Mouse (Mus musculus): ENCODE measurements around the gene Clrn3. TPM values are rescaled to one million over a fixed set of nuclear protein-coding genes. Genes with fewer than 3 reads are reported as not detected.
A peak's percentile ranks its signal among the peaks of the same experiment; 100 is the strongest.

The Clrn3 gene
- polyA plus RNA-seq, 1 experiment from 2014 or later: not detected

DNA sequence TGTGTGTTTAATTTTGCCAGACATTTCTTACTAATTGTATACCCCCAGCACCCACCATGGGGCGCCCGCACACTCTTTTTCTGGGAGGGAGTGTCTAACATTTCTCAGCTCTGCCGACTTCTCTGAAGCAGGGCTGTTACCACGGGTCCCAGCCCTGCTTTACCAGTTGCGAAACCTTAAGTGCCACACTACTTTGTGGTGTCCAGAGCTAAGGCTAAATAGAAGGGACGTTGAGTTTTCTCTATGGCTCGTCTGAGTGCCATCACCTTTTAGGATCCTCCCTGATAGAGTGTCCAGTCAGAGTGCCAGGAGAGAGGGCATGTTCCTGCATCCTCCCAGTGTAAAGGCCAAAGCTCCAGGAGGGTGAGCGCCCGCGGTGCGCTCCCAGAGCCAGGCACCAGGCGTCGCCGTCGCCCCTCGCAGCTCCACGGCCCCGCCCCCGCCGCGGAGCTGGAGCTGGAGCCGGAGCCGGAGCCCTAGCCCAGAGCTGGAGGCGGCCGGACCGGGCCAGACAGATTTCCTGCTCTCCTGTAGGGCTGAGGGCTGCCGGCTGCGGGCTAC, 9.0 kb upstream of the Clrn3 start, which contains the start of gene Ptpre:
TSS of gene Ptpre (plus strand) at position 141 of the 561 bp plus-strand sequence.
- no peaks in the 10 kb centered on the region for H3K36me3 ChIP-seq (ENCODE audit: insufficient read depth)
- peak; percentile 97 for ATAC-seq (ENCODE audit: insufficient read depth)
- peak; percentile 48 for TF ChIP-seq CTCF (IDR thresholded peaks at IDR 0.05; ENCODE audit: low read depth)
- peak within 1 kb of the TSS; percentile 98 for H3K4me2 ChIP-seq
- H3K4me3 ChIP-seq (ENCODE audit: low read depth, low read length): peak within 1 kb of the TSS; percentile 56
- no peaks in the 10 kb centered on the region for H3K4me1 ChIP-seq (ENCODE audit: insufficient read depth)
- H3K9ac ChIP-seq: peak within 1 kb of the TSS; percentile 56
- 3% methylated on average over 28 of the region's 28 CpGs for WGBS
- H3K27me3 ChIP-seq (ENCODE audit: insufficient read depth, low read length): peaks cover 12% of the 10 kb centered on the region
- H3K27ac ChIP-seq (ENCODE audit: low read depth): no peak within 1 kb of the TSS
- peak; percentile 92 for DNase-seq
- H3K9me3 ChIP-seq (ENCODE audit: low read depth, low read length): no peaks in the 10 kb centered on the region

DNA sequence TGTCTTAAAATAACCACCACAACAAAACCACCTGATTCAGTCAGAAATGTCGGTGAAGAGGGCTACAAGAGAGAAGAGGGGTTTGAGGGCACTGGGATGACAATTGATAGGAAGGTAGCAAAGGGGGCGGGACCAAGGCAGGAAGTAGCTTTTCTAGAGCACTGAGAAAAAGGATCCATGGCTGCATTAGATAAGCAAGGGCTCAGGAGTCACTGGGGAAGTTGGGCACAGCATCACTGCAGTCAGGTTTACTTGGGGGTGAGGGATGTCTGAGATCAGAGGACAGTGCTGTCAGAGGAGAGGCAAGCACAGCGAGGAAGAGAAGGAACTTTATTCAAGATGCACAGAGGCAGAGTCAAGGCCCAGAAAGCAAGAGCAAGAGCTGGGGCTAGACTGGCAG, 7.5 kb upstream of the Clrn3 start:
- Histone ChIP-seq H3K36me3 (ENCODE audit: insufficient read depth) (no peaks in the 10 kb centered on the region), H3K9ac (no peak overlapping the region), H3K4me2 (no peak overlapping the region), H3K4me3 (ENCODE audit: low read depth, low read length) (no peak overlapping the region), H3K27me3 (ENCODE audit: insufficient read depth, low read length) (peaks cover 12% of the 10 kb centered on the region), H3K27ac (ENCODE audit: low read depth) (no peak overlapping the region), H3K4me1 (ENCODE audit: insufficient read depth) (no peaks in the 10 kb centered on the region), H3K9me3 (ENCODE audit: low read depth, low read length) (no peaks in the 10 kb centered on the region)
- no peak for TF ChIP-seq CTCF (IDR thresholded peaks at IDR 0.05; ENCODE audit: low read depth)
- DNase-seq: no peak
- 68% methylated on average over 3 of the region's 3 CpGs for WGBS
- ATAC-seq (ENCODE audit: insufficient read depth): no peak

DNA sequence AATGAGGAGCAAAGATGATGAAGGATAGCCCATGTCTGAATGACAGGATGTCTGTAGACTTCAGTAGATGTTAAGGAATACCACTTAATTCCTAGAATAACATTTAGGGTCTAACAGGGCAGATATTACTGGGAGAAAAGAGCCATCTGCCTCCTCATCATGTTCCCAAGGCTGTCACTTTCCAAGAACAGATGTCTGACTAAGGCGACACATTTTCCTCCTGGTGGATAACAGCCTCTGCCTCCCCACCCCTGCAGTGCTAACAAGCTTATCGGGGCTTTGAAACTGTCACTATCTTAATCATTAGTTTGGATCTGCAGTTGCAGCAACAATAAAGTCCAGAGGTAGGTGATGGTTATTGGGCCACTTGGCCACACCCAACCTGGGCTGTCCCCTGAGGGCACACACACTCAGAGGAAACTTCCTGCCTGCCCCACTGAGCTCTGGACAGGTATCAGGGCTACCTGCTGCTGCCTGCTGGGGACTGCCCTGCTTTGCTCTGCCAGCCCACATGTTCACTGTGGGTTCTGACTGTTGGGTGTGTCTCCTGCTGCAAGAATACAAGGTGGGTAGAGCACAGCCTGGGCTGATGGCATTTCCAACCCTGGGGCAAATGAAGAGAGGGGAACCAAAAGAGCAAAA, 6.2 kb upstream of the Clrn3 start:
- Histone ChIP-seq H3K36me3 (ENCODE audit: insufficient read depth) (no peaks in the 10 kb centered on the region), H3K9me3 (ENCODE audit: low read depth, low read length) (no peaks in the 10 kb centered on the region), H3K27me3 (ENCODE audit: insufficient read depth, low read length) (peaks cover 12% of the 10 kb centered on the region), H3K9ac (no peak overlapping the region), H3K4me3 (ENCODE audit: low read depth, low read length) (no peak overlapping the region), H3K27ac (ENCODE audit: low read depth) (no peak overlapping the region), H3K4me2 (no peak overlapping the region), H3K4me1 (ENCODE audit: insufficient read depth) (no peaks in the 10 kb centered on the region)
- 34% methylated on average over 2 of the region's 2 CpGs for WGBS
- no peak for TF ChIP-seq CTCF (IDR thresholded peaks at IDR 0.05; ENCODE audit: low read depth)
- ATAC-seq (ENCODE audit: insufficient read depth): no peak
- no peak for DNase-seq

DNA sequence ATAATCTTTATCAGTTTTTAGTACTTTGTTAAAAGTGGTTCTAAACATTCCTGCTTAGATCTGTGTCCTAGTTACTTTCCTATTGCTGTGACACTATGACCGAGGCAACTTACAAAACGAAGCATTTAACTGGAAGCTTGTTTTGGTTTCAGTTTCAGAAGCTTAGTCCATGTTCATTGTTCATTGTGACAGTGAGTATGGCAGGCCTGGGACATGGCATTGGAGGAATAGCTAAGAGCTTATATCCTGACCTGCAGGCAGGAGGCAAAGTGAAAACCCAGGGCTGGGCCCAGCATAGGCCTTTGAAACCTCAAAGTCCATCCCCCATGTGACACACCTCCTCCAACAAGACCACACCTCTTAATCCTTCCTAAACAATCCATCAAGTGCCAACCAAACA, 614 bp upstream of the Clrn3 start:
- Histone ChIP-seq H3K4me1 (ENCODE audit: insufficient read depth) (no peaks in the 10 kb centered on the region), H3K27me3 (ENCODE audit: insufficient read depth, low read length) (no peaks in the 10 kb centered on the region), H3K27ac (ENCODE audit: low read depth) (no peak overlapping the region), H3K9me3 (ENCODE audit: low read depth, low read length) (no peaks in the 10 kb centered on the region), H3K4me3 (ENCODE audit: low read depth, low read length) (no peak overlapping the region), H3K4me2 (no peak overlapping the region), H3K9ac (no peak overlapping the region), H3K36me3 (ENCODE audit: insufficient read depth) (no peaks in the 10 kb centered on the region)
- DNase-seq: no peak
- ATAC-seq (ENCODE audit: insufficient read depth): no peak
- WGBS: 76% methylated on average over 2 of the region's 2 CpGs
- no peak for TF ChIP-seq CTCF (IDR thresholded peaks at IDR 0.05; ENCODE audit: low read depth)

DNA sequence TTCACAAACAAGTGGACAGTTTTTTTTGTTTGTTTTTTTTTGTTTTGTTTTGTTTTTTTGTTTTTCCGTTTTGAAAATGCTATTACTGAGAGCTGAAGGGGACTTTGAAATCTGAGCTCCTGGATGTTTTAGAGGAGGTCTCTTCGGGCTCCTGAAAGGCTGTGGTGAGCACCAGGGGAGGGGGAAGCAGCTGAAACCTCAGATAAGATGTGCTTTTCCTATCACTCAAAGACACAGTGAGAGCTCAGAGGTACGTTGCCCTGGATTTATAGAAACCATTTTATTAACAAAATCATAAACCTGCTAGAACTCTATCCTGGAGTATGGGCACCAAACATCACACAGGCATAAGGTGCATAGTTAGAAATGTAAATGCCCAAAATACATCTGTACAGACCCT, 1.3 kb downstream of the Clrn3 start:
- H3K27me3 ChIP-seq (ENCODE audit: insufficient read depth, low read length): no peaks in the 10 kb centered on the region
- H3K4me1 ChIP-seq (ENCODE audit: insufficient read depth): no peaks in the 10 kb centered on the region
- WGBS: 37% methylated on average over 3 of the region's 3 CpGs
- ATAC-seq (ENCODE audit: insufficient read depth) (no peak), DNase-seq (no peak)
- H3K27ac ChIP-seq (ENCODE audit: low read depth): no peak overlapping the region
- H3K9me3 ChIP-seq (ENCODE audit: low read depth, low read length): no peaks in the 10 kb centered on the region
- no peaks in the 10 kb centered on the region for H3K36me3 ChIP-seq (ENCODE audit: insufficient read depth)
- H3K4me3 ChIP-seq (ENCODE audit: low read depth, low read length): no peak overlapping the region
- H3K9ac ChIP-seq: no peak overlapping the region
- no peak overlapping the region for H3K4me2 ChIP-seq
- TF ChIP-seq CTCF (IDR thresholded peaks at IDR 0.05; ENCODE audit: low read depth): no peak

DNA sequence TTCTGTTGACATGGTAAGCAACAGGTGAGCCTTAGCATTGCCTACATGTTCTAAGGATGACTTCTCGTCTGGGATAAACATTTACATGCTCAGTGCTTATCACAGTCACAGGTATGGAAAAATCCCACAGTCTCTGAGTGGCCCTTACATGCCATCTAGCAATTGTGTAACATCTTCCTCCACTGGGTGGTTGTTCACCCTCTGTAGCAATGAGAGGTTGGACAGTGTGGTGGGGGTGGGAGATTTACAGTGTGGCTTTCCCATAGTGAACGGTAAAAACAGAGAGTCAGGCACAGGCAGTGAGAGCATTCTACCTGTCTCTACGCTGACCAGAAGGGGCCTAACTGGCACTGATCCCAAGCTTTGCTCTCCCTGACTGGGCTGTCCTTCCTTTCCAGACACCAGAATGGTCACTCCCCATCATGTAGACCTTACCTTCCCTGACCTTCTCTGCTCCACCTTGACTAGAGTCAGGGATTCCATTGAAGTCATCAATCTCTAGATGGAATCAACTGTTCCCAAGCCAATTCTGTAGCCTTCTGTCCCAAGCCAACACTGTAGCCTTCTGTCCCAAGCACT, 1.8 kb downstream of the Clrn3 start:
- Histone ChIP-seq H3K4me2 (no peak overlapping the region), H3K9me3 (ENCODE audit: low read depth, low read length) (no peaks in the 10 kb centered on the region), H3K36me3 (ENCODE audit: insufficient read depth) (no peaks in the 10 kb centered on the region), H3K4me3 (ENCODE audit: low read depth, low read length) (no peak overlapping the region), H3K27ac (ENCODE audit: low read depth) (no peak overlapping the region), H3K9ac (no peak overlapping the region), H3K4me1 (ENCODE audit: insufficient read depth) (no peaks in the 10 kb centered on the region), H3K27me3 (ENCODE audit: insufficient read depth, low read length) (no peaks in the 10 kb centered on the region)
- DNase-seq (no peak), ATAC-seq (ENCODE audit: insufficient read depth) (no peak)
- WGBS: 78% methylated on average over 3 of the region's 3 CpGs
- TF ChIP-seq CTCF (IDR thresholded peaks at IDR 0.05; ENCODE audit: low read depth): no peak

DNA sequence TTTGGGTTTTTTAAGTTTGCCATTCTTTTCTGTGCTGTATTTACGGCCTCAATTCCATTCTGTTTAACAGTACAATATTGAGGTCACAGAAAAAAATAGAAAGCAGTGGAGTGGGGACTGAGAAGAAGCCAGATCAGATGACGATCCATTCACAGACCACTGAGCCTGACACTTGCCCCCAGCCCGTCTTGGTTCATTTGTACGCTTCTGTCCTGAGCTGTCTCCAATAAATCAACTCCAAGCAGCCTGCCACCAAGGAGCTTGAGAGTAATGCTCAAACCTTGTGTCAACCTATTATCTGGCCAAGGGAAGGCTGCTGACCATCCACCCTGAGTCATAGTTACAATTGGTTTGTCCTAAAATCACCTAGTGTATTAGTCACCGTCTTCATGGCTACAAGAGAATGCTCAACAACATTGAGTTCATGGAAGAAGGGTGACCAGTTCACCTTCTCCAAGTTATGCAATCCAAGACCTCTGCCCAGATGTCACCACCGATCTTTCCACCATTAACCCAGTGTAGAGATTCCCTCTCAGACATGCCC, 4.0 kb downstream of the Clrn3 start:
- Histone ChIP-seq H3K36me3 (ENCODE audit: insufficient read depth) (no peaks in the 10 kb centered on the region), H3K4me2 (no peak overlapping the region), H3K4me3 (ENCODE audit: low read depth, low read length) (no peak overlapping the region), H3K27me3 (ENCODE audit: insufficient read depth, low read length) (no peaks in the 10 kb centered on the region), H3K9me3 (ENCODE audit: low read depth, low read length) (no peaks in the 10 kb centered on the region), H3K9ac (no peak overlapping the region), H3K4me1 (ENCODE audit: insufficient read depth) (no peaks in the 10 kb centered on the region), H3K27ac (ENCODE audit: low read depth) (no peak overlapping the region)
- no peak for TF ChIP-seq CTCF (IDR thresholded peaks at IDR 0.05; ENCODE audit: low read depth)
- DNase-seq: no peak
- ATAC-seq (ENCODE audit: insufficient read depth): no peak
- 62% methylated on average over 6 of the region's 6 CpGs for WGBS
